Mouse (Mus musculus): Measurements from ENCODE around the gene Olfr709-ps1. TPM values are rescaled to one million over a fixed set of nuclear protein-coding genes. Genes with fewer than 3 reads are reported as not detected.

Gene Olfr709-ps1
- polyA plus RNA-seq, 1 experiment from 2014 or later: not detected

Other genes starting within 250 kb of the Olfr709-ps1 start
- not detected in 2 replicates for gene Olfr694, start 240.4 kb downstream of the Olfr709-ps1 start, polyA plus RNA-seq (2015; fragmentation: Nextera tagmentation; extraction: Ambion mirVana)
- gene Olfr695, start 215.8 kb downstream of the Olfr709-ps1 start, polyA plus RNA-seq (2015; fragmentation: Nextera tagmentation; extraction: Ambion mirVana): not detected in 2 replicates
- gene Olfr697, start 189.8 kb downstream of the Olfr709-ps1 start, polyA plus RNA-seq (2015; fragmentation: Nextera tagmentation; extraction: Ambion mirVana): not detected in 2 replicates
- gene Olfr698, start 176.8 kb downstream of the Olfr709-ps1 start, polyA plus RNA-seq (2015; fragmentation: Nextera tagmentation; extraction: Ambion mirVana): not detected in 2 replicates
- gene Olfr699, start 139.0 kb downstream of the Olfr709-ps1 start, polyA plus RNA-seq (2015; fragmentation: Nextera tagmentation; extraction: Ambion mirVana): not detected in 2 replicates
- not detected in 2 replicates for gene Olfr700, start 123.4 kb downstream of the Olfr709-ps1 start, polyA plus RNA-seq (2015; fragmentation: Nextera tagmentation; extraction: Ambion mirVana)
- gene Olfr701, start 118.1 kb downstream of the Olfr709-ps1 start, polyA plus RNA-seq (2015; fragmentation: Nextera tagmentation; extraction: Ambion mirVana): not detected in 2 replicates
- gene Olfr702, start 98.3 kb downstream of the Olfr709-ps1 start, polyA plus RNA-seq (2015; fragmentation: Nextera tagmentation; extraction: Ambion mirVana): not detected in 2 replicates
- not detected in 2 replicates for gene Olfr703, start 88.9 kb downstream of the Olfr709-ps1 start, polyA plus RNA-seq (2015; fragmentation: Nextera tagmentation; extraction: Ambion mirVana)
- not detected in 2 replicates for gene Olfr704, start 69.0 kb downstream of the Olfr709-ps1 start, polyA plus RNA-seq (2015; fragmentation: Nextera tagmentation; extraction: Ambion mirVana)
- gene Olfr705, start 55.3 kb downstream of the Olfr709-ps1 start, polyA plus RNA-seq (2015; fragmentation: Nextera tagmentation; extraction: Ambion mirVana): not detected in 2 replicates
- not detected in 2 replicates for gene Olfr706, start 44.1 kb downstream of the Olfr709-ps1 start, polyA plus RNA-seq (2015; fragmentation: Nextera tagmentation; extraction: Ambion mirVana)
- not detected in 2 replicates for gene Olfr707, start 31.0 kb downstream of the Olfr709-ps1 start, polyA plus RNA-seq (2015; fragmentation: Nextera tagmentation; extraction: Ambion mirVana)
- not detected in 2 replicates for gene Olfr1532-ps1, start 24.2 kb downstream of the Olfr709-ps1 start, polyA plus RNA-seq (2015; fragmentation: Nextera tagmentation; extraction: Ambion mirVana)
- not detected in 2 replicates for gene Olfr710, start 16.1 kb upstream of the Olfr709-ps1 start, polyA plus RNA-seq (2015; fragmentation: Nextera tagmentation; extraction: Ambion mirVana)
- not detected in 2 replicates for gene Olfr6, start 31.7 kb upstream of the Olfr709-ps1 start, polyA plus RNA-seq (2015; fragmentation: Nextera tagmentation; extraction: Ambion mirVana)
- not detected in 2 replicates for gene Olfr711, start 43.2 kb upstream of the Olfr709-ps1 start, polyA plus RNA-seq (2015; fragmentation: Nextera tagmentation; extraction: Ambion mirVana)
- gene Olfr2, start 73.9 kb upstream of the Olfr709-ps1 start, polyA plus RNA-seq (2015; fragmentation: Nextera tagmentation; extraction: Ambion mirVana): not detected in 2 replicates
- not detected in 2 replicates for gene Olfr713, start 99.0 kb upstream of the Olfr709-ps1 start, polyA plus RNA-seq (2015; fragmentation: Nextera tagmentation; extraction: Ambion mirVana)
- not detected in 2 replicates for gene Olfr714, start 138.8 kb upstream of the Olfr709-ps1 start, polyA plus RNA-seq (2015; fragmentation: Nextera tagmentation; extraction: Ambion mirVana)
- not detected in 2 replicates for gene Olfr17, start 161.0 kb upstream of the Olfr709-ps1 start, polyA plus RNA-seq (2015; fragmentation: Nextera tagmentation; extraction: Ambion mirVana)
- gene Olfr715b, start 178.2 kb upstream of the Olfr709-ps1 start, polyA plus RNA-seq (2015; fragmentation: Nextera tagmentation; extraction: Ambion mirVana): not detected in 2 replicates
- gene Olfr715, start 198.9 kb upstream of the Olfr709-ps1 start, polyA plus RNA-seq (2015; fragmentation: Nextera tagmentation; extraction: Ambion mirVana): not detected in 2 replicates
- gene Olfr716, start 206.1 kb upstream of the Olfr709-ps1 start, polyA plus RNA-seq (2015; fragmentation: Nextera tagmentation; extraction: Ambion mirVana): not detected in 2 replicates
- not detected in 2 replicates for gene Nlrp14, start 234.8 kb upstream of the Olfr709-ps1 start, polyA plus RNA-seq (2015; fragmentation: Nextera tagmentation; extraction: Ambion mirVana)